Mouse (Mus musculus) left cerebral cortex, postnatal 14 days (tissue): Measurements from ENCODE around the gene Cela3a. TPM values are rescaled to one million over a fixed set of nuclear protein-coding genes. Genes with fewer than 3 reads are reported as not detected.
A peak's percentile ranks its signal among the peaks of the same experiment; 100 is the strongest.
"Not testable (repeated sequence)": the region's sequence is repeated elsewhere in the genome, so short reads cannot be mapped to it uniquely, and the experiment has no call there.

Experiments used
- DNase-seq, 2 experiments: peaks; one replicate each; pipeline ENCODE4 v3.0.0; 2021 to 2022; ENCODE audit warnings: low spot score in 2 of 2, mixed read lengths in 1 of 2
- intact Hi-C: fragments of 180-260 bp; cut with DNase I; formaldehyde crosslinking; loops from one replicate; pipeline ENCODE4 v1.15.1; 2025
- long read RNA-seq, 2 experiments: library from polyadenylated mRNA; stranded (forward); transcript quantifications; one replicate each; pipeline ENCODE4 v2.0.0; 2021
- total RNA-seq, 2 experiments: library from RNA; stranded (reverse); gene quantifications; 2 replicates each; pipeline ENCODE4 v1.2.3; 2021

The Cela3a gene
- total RNA-seq: not detected
- long read RNA-seq, experiment 1: 0 reads
- long read RNA-seq, experiment 2: 0 reads

GRCm38 (mm10) chr4:137409691-137410090, at the start of gene Cela3a:
TSS of gene Cela3a (minus strand) at chr4:137409791.
- DNase-seq: no peak
- intact Hi-C loops: no loop called here

GRCm38 (mm10) chr4:137458861-137459260, 49.3 kb upstream of the Cela3a start:
- no peak for DNase-seq
- intact Hi-C loops: no loop called here

- intact Hi-C loops: no loop called here
- no peak for DNase-seq
Observed at GRCm38 (mm10) chr4:137458310-137458709, 48.7 kb upstream of the Cela3a start.

DNA sequence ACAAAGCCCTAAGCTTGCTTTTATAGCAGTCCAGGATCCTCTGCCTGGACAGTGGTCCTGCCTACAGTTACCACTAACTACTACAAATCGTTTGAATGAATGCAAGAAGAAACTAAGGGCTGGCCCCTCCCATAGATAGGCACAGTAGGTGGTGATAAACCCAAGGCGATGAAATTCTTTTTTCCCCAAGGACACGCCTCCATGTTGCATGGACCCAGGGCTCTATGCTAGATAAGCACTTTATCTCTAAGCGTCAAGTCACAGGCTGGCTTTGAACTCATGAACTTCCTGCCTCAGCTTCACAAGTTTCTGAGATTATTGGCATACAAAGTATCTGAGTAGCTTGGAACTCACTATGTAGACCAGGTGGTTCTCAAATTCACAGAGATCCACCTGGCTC, 47.7 kb upstream of the Cela3a start:
- intact Hi-C loops: no loop called here
- DNase-seq: no peak

GRCm38 (mm10) chr4:137456581-137456980, 47.0 kb upstream of the Cela3a start:
- intact Hi-C loops: no loop called here
- DNase-seq: no peak

GRCm38 (mm10) chr4:137454582-137454981, 45.0 kb upstream of the Cela3a start:
- intact Hi-C loops: no loop called here
- no peak for DNase-seq

- DNase-seq: no peak
- intact Hi-C loops: no loop called here
Observed at GRCm38 (mm10) chr4:137453234-137453767, 43.7 kb upstream of the Cela3a start, which contains the start of gene 1700013G24Rik. TSS of gene 1700013G24Rik (plus strand) at chr4:137453284.

DNA sequence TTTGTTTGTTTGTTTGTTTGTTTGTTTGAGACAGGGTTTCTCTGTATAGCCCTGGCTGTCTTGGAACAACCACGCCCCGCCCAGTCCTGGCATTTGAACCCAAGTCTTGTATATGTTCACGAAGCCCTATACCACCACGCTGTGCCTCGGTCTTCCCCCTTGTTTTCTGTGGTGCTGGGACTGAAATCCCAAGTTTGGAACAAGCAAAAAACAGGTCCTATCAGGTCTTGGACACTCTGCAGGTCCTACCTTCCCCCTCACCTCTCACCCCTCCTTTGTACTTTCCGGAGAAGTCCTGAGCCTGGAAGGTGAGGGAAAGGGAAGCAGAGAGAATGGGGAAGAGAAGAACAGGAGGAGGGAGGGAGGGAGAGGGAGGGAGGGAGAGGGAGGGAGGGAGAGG, 42.6 kb upstream of the Cela3a start:
- intact Hi-C loops: no loop called here
- no peak for DNase-seq

DNA sequence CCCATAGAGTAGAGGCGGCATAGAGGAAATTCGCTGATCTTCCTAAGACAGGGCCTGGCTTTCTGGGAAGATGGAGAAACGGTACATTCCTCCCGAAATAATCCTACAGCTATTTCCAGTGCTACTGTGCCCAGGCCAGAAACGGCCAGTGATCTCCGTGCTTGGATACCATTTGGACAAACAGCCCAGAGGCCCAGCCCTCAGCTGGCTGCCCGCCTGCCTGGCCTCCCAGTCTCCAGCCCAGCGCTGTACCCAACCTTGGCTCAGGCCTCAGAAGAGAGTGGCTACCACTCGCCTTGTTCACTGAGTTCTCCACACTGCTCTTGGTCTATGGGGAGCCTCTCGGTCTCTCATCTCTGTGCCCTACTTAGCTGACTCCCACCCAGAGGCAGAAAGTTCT, 40.1 kb upstream of the Cela3a start:
- no peak for DNase-seq

GRCm38 (mm10) chr4:137449132-137449531, 39.5 kb upstream of the Cela3a start:
- no peak for DNase-seq
- intact Hi-C loops: loop anchor here (5.0 kb wide), 1 partner anchor 128 kb away; no protein-coding TSS in a partner anchor

More for the DNA sequence above, 40.1 kb upstream of the Cela3a start:
- intact Hi-C loops: loop anchor here (5.0 kb wide), 1 partner anchor 128 kb away; no protein-coding TSS in a partner anchor

- intact Hi-C loops: loop anchor here (5.0 kb wide), 1 partner anchor 129 kb away; no protein-coding TSS in a partner anchor
- DNase-seq: no peak
Observed at GRCm38 (mm10) chr4:137448641-137449040, 39.0 kb upstream of the Cela3a start.

DNA sequence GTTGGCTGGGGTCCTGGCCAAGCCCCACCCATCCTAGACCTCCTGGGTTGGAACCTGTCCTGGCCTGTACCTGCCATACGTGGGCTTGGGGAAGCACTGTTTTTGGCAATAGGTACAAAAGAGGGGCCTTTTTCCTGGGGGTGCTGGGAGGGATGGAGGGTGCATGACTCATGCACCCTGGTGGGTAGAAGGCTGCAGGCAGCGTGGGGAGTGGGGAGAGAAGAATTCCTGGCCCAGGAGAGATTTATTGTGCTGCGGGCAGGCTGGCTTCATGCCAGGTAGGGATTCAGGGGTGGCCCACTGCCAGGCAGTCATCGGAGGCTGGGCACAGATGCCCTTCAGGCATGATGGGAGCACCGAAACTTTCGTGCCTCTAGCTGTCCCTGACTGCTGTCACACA, 38.6 kb upstream of the Cela3a start:
- intact Hi-C loops: loop anchor here (5.0 kb wide), 1 partner anchor 129 kb away; no protein-coding TSS in a partner anchor
- DNase-seq: peak in 1 of 2 experiments; percentile 14

DNA sequence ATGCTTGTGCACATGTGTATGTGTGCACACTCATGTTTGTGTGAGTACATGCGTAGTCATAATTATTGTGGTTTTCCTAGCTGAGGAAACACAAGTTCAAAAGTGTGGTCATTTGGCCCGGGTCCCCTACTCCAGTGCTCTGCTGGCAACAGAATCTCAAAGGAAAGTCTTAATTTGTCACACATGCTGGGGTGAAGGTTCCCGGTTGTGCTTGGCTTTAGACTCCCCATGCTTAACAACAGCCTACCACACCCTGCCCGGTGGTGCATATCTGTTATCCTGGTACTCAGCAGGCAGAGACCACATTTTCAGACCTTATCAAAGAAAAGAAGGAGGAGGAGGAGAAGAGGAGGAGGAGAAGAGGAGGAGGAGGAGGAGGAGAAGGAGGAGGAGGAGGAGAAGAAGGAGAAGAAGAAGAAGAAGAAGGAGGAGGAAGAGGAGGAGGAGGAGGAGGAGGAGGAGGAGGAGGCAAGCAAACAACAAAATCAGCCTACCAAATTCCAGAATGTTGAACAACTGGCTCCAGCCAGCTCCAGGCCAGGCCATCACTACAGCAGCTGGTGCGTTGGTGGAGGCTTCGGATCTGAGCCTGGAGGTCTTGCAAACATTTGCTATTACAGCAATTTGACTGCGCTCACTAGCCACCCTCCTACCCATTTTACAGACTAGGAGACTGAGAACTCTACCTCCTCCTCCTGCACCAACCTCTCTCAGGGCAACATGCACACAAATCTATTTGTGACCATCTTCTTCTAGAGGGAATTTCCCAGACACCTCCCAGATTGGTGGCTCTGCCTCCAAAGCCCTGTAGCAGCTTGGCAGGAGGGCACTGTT, 38.0 kb upstream of the Cela3a start:
- intact Hi-C loops: loop anchor here (5.0 kb wide), 1 partner anchor 130 kb away; no protein-coding TSS in a partner anchor

GRCm38 (mm10) chr4:137445881-137446280, 36.3 kb upstream of the Cela3a start:
- DNase-seq: no peak
- intact Hi-C loops: loop anchor here (5.0 kb wide), 1 partner anchor 131 kb away; no protein-coding TSS in a partner anchor

More for the DNA sequence above, 38.0 kb upstream of the Cela3a start:
- no peak for DNase-seq

DNA sequence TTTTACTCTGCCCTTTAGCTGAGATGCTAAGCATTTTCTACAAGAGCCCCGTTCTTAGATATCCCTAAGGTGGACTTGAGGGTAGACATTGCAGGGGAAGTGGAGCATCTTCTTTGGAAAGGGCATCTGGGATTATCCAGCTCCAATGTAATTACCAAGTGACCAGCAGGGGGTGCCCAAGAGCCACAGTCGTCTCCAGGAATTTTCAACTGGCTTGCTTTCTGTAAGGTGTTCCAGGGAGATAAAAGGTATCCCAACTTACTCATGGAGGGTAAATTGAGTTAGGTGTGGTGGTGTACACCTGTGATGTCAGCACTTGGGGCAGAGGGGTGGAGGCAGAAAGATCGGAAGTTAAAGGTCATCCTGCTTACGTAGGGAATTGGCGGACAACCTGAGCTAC, 34.0 kb upstream of the Cela3a start:
- intact Hi-C loops: no loop called here
- peak; percentile 59 to 85 for DNase-seq

- DNase-seq: no peak
- intact Hi-C loops: no loop called here
Observed at GRCm38 (mm10) chr4:137441332-137441731, 31.7 kb upstream of the Cela3a start.

DNA sequence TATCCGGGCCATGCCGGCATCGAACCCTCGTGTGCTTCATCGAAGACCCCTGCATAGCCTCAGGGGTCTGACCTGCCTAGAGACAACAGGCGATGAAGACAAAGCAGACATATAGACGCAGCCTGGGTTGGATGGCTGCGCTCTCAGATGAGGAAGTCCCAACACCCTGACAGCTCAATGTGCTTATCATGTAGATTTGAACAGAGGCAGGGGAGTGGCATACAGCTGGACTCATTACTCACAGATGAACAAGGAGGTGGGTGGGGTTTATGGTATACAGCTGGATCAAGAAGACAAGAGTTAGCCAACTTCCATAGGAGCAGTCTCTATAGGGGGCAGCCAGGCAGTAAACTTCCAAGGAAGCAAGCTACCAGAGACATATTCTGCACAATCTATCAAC, 29.3 kb upstream of the Cela3a start:
- intact Hi-C loops: no loop called here
- DNase-seq: no peak

DNA sequence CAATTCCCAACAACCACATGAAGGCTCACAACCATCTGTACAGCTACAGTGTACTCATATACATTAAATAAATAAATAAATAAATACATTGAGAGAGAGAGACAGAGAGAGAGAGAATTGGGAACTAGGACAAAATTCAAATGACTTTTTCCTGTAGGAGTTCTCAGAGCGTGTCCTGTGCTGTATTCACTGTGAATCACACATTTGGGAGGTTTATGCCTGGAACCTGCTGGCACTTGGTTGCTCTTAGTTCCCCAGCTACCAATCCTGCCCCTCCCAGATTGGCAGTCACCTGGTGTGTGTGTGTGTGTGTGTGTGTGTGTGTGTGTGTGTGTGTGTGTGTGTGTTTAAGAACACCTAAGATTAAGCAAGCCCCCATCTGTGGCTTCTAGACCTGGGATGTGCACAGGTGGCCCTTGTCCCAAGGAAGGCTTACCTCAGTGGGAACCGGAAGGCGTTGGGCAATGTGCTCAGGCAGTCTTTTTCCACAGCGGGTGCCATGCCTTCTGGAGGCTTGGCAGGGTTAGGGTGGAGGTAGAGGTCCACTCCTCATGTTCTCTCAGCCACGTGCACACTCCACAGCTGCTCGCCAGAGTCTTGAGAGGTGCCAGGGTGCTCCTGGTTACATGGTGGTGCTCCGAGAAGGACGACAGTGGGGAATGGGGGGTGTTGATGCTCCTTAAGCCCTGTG, 27.5 kb upstream of the Cela3a start:
- intact Hi-C loops: no loop called here
- DNase-seq: peak in 1 of 2 experiments; percentile 51

- intact Hi-C loops, DNase-seq: not testable (repeated sequence)
Observed at GRCm38 (mm10) chr4:137432700-137433550, 23.3 kb upstream of the Cela3a start.
